Mouse (Mus musculus) naive thymus-derived CD4-positive, alpha-beta T cell, adult 2 months (primary cell): ENCODE data around the gene Btbd9.
A peak's percentile ranks its signal among the peaks of the same experiment; 100 is the strongest.

Experiments
- DNase-seq: peaks from one replicate; pipeline ENCODE4 v3.0.0-alpha.2; 2011; ENCODE audit warnings: low read depth

Btbd9 gene

DNA sequence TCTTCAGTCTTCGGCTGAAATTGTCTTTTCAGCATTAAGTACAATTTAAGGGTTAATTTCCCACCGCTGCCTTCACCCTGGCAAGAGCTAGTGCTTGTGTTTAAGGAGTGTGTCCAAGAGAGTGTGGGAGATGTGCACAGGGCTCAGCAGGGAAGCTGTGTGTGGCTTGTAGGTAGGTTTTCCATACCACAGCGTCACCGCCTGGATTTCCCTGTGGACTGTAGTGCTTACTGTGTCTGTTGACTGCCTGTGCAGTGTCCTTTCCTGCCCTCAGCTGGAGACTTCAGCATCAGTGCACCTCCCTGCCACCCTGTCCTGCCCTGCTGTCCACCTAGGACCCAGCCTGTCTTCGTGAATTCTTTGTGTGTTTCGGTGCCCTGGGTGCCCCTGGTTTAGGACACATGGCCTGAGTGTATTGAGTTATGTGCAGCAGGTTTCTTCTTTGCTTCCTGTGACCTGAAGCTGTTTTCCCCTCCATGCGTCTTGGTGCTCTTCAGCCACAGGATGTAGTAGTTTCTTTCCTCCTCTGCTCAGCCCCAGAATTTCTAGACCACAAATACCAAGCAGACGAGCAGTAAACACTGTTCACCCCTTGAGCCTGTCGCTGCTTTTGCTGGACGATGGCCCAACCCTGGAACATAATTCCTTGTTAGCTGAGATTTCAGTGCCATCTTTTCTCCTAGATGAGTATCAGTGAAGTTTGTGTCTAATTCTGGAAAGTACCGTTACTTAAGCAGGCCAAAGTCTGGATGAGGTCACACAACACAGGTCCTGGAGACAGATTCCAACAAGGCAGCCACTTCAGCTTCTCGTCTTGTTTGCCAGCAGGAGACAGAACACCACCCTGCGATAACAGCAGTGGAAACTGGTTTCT, 376.7 kb downstream of the Btbd9 start:
- DNase-seq, result peak; percentile 52

GRCm38 (mm10) chr17:30198422-30198821, 377.9 kb downstream of the Btbd9 start:
- DNase-seq, result no peak

DNA sequence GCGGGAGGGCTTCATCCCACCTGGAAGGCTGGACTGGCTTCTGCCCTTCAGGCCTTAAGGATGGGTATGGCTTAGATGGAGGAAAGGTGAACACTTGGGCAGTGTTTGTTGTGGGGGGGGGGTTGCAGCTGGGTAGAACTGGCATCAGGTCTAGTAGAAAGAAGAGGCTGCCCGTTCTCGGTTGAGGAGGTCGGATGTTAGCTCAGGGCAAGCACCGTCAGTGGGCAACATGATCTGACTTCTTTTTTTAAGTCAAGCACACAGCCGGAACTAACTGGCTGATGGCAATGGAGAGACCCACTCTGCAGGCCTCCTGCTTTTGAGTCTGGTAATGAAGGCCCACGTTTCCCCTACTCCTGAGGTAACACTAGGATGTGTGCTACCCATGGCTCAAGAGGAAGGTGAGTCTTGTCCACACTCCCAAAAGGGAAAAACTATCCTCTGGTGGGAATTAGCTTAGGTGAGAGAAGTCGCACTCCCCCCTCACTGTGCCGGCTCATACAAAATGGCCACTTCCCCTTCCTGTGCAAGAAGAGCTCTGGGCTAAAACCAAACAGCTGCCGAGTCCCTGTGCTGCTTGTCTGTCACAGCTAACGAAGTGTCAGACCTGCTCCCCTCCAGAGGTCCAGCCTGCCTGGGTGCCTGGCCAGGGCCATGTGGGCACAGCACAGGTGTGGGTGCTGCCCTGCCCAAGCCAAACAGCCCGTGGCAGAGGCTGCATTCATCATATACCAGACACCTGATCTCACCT, 378.8 kb downstream of the Btbd9 start:
- DNase-seq, result peak; percentile 68

DNA sequence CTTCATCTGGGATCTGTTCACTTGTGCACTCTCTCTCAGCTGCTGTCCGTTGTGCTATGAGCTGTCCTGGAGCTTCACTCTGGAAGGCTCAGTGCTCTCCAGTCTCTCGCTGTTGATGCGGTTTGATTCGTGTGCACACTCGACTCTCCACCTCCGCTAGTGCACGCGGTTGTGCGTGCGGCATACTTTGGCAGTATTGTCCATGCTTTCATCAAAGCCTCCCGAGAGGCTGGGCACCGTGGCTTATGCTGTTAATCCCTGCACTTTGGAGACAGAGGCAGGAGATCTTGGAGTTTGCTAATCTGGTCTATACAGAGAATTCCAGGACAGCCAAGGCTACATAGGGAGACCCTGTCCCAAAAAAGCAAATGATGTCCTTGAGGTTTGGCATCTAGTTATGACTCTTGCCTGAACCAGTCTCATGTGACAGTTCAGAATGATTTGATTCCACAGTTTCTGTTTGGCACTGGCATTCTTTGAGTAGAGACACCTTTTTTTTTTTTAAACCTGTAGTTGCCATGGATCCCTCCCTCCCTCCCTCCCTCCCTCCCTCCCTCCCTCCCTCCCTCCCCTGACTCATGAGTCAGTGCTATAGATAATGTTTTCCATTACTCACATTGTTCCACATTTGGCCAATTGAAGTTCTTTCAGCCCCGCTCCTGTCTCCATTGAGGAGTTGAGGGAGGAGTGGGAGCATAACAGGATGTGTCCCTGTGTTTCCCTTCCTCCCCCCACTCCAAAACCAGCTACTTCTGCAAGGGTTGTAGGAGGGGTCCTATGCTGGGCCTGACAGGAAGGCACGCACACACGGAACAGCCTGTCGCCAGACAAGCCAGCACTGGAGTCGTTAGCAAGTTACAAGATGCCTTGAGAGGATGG, 379.6 kb downstream of the Btbd9 start:
- peak; percentile 60 for DNase-seq

DNA sequence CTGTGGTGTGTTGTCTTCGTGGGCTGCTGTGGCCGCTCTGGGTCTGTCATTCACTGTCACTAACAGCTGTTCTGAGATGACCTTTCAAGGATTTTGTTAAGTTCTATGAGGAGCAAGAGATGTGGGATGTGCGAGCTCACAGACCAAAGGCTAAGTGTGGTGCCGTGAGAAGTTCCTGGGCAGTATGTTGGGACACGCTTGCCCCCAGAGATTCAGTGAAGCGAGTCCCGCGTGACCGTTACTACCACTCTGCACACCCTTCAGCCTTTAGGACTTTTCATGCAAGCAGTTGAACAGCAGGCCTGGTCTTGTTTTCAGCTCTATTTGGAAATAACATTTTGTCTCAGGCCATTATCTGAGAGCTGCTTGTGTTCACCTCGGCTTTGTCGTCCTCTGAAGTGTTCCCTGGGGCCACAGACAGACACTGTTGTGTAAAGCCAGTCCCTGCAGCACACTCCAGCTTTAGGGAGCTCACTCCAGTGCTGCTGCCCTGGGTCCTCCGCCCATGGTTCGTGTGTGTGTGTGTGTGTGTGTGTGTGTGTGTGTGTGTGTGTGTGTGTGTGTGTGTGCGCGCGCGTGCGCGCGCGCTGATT, 380.6 kb downstream of the Btbd9 start:
- no peak for DNase-seq

DNA sequence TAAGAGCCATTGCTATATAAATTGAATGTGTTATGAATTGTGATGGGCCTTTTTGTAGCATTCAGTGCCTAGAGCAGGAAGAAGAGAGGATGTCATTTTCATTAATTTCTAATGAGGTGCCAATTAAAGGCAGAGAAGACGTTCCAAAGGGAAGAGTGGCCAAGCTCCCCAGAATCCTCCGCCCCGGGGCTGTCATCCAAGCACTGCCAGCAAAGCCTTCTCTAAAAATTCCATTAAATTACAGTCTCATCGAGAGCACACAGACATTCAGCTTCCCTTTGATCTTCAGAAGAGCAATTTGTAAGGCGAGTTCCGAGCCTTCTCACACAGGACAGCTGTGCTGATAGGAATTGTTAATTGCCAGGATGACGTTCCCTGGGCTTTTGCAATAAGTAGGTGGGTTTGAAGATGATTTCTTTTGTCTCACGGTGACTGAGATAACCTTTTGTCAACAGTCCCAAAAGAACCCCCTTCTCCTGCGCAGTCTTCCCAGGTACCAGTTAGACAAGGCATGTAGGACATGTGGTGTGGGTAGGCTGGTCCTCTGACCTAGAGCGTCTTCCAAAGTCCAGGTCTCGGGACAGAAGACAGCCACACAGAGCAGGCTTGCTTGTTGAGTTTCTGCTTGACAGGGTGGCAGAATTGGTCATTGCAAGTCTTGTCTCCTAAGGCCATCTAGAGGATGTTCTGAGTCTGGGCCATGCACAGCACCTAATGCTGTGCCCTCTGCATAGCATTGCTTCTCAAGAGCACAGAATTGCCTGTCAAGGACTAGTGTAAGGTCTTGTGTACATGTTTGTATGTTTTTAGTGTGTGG, 381.5 kb downstream of the Btbd9 start:
- no peak for DNase-seq

DNA sequence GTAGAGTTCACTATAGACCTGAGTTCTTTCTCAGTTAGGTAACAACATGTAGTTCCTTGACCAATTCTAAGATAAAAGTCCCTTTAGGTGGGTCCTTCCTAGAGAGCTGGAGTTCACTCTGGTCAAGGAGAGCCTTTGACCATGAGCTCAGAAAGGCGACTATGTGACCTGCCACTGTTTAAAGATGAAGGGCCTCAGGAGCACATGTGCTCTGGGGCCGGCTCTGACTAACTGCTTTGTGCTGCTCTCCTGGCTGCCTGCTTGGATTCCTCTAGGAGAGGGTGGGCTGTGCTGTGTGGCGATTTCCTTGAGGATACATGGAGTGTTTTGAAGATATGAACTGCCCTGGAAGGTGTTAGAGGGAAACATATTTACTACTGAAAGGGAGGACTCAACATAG, 382.2 kb downstream of the Btbd9 start:
- no peak for DNase-seq

- no peak for DNase-seq
Observed at GRCm38 (mm10) chr17:30193615-30194014, 382.7 kb downstream of the Btbd9 start.

DNA sequence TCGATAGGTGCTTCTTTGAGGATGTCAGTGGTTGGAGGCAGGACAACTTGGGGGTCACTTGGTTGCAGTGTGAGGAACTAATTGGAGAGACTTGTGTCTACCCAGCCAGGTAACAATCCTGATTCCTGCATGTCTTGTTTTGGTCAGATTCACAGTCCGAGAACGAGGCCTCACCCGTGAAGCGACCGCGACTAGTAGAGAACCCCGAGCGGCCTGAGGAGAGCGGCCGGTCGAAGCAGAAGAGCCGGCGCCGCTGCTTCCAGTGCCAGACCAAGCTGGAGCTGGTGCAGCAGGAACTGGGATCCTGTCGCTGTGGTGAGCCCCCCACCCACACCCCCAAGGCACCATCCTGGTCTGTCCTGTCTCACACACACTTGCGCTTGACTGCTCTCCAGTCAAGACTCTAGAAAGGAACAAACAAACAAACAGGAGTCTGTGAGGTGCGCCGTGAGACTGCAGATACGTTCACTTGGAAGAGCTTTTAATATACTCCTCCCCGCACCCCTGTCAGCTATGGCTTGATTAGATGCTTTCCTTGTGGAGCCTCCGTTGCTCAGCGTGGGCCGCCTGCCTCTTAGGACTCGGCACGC, 383.8 kb downstream of the Btbd9 start:
- no peak for DNase-seq

GRCm38 (mm10) chr17:30191097-30191640, 385.1 kb downstream of the Btbd9 start:
- no peak for DNase-seq

DNA sequence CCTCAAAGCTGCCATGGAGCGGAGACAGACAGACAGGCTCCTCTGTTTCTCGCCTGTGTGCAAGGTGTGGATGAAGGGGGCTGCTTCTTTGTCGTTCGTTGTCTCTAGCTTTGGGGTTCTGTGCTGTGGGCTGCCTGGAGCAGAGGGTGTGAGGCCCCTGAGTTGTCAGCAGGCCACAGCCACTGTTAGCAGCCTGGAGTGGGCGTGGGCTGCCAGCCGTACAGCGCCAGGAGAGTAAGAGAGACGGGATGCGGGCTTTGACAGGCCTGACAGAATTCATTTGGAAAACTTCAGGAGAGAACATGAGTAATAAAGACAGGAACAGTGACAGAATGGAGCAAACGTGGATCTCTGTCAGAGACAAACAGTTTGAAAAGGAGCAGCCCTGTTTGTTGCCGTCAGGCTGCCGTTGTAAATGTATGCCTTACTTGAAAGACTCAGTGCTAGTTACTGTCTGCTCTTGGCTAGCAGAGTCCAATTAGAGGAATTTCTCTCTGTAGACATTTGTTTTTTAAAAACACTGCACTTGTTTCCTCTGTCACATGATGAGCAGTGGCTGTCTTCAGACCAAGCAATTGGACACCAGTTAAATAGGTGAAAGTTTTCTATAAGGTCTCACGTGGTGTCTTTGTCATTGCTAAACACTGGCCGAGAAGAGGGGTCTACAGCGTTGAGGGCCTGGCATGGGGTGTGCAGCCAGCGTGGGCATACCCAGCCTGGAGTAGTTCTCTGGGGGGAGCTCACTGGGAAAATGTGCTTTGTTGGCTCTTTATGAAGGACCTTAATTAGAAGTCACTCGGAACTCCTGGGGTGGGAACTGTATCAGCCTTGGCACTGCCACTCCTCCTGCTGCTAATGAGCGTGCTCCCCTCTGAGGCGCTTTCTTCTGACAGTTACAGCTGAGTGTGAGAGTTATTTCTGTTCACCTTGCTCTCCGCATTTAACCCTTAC, 388.0 kb downstream of the Btbd9 start:
- DNase-seq, result no peak

GRCm38 (mm10) chr17:30187581-30187980, 388.7 kb downstream of the Btbd9 start:
- DNase-seq, result no peak

DNA sequence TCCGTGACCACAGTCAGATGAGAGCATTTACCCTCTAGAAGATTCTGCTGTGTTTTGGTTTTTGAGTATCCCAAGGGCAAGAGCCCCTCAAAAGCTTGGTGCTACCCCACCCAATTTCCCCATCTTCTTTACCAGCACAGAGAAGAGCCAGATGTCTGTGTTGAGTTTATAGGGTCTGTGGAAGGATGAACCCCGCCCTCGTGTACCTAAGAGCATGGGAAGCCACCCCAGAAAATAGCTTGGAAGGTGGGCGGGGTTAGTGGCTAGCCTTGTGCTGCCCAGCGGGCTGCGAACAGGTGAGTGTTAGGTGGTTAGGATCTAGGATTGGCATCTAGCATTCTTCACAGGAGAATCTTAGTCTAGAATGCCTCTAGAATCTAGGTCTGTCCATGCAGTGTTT, 389.1 kb downstream of the Btbd9 start:
- no peak for DNase-seq

GRCm38 (mm10) chr17:30183561-30183960, 392.7 kb downstream of the Btbd9 start:
- DNase-seq, result no peak

- DNase-seq, result peak; percentile 30
Observed at GRCm38 (mm10) chr17:30182063-30182462, 394.2 kb downstream of the Btbd9 start.

- no peak for DNase-seq
Observed at GRCm38 (mm10) chr17:30181554-30181953, 394.7 kb downstream of the Btbd9 start.

- no peak for DNase-seq
Observed at GRCm38 (mm10) chr17:30180197-30180596, 396.1 kb downstream of the Btbd9 start.

DNA sequence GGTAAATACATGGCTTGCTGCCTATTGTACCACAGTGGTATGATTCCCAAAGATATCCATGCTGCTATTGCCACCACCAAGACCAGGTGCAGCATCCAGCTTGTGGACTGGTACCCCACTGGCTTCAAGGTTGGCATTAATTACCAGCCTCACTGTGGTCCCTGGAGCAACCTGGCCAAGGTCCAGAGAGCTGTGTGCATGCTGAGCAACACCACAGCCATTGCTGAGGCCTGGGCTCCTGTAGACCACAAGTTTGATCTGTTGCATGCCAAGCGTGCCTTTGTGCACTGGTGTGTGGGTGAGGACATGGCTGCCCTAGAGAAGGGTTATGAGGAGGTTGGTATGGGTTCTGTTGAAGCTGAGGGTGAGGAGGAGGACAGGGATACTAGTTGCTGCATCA, 397.9 kb downstream of the Btbd9 start:
- no peak for DNase-seq

DNA sequence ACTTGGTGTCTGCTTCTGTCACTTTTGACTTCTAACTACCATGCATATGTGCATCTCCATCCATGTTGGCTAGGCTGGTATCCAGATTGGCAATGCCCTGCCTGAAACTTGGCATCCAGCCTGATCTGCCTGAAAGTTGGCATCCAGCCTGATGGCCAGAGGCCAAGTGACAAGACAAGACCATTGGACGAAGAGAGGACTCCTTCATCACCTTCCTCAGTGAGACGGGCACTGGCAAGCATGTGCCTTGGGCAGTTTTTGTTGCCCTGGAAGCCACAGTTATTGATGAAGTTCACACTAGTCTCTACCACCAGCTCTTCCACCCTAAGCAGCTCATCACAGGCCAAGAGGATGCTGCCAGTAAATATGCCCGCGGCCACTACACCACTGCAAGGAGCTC, 398.9 kb downstream of the Btbd9 start:
- DNase-seq, result no peak
